Mouse (Mus musculus): ENCODE measurements at regions not wholly inside any gene's neighbourhood (a gene's known extent, or its start where the extent isn't known, plus 50 kb on each side); places are given as distances from the start of the nearest gene placed in this dataset.

GRCm38 (mm10) chr17:47177671-47178246, 167.4 kb upstream of the Ubr2 start:
- no peak for TF ChIP-seq TAL1 (IDR thresholded peaks at IDR 0.05; ENCODE audit: low read length)
- no peak for TF ChIP-seq GATA1 (IDR thresholded peaks at IDR 0.05; ENCODE audit: low read length)
- Histone ChIP-seq H3K36me3 (ENCODE audit: control insufficient read depth) (no peaks in the 10 kb centered on the region), H3K27me3 (ENCODE audit: control insufficient read depth) (no peaks in the 10 kb centered on the region), H3K4me3 (replicated peaks) (no peak overlapping the region), H3K9me3 (ENCODE audit: control insufficient read depth, low read length) (no peaks in the 10 kb centered on the region), H3K4me1 (ENCODE audit: control insufficient read depth) (peaks cover 6% of the 10 kb centered on the region)

GRCm38 (mm10) chr17:47176328-47176727, 166.0 kb upstream of the Ubr2 start:
- Histone ChIP-seq H3K4me3 (replicated peaks) (no peak overlapping the region), H3K4me1 (ENCODE audit: control insufficient read depth) (peaks cover 6% of the 10 kb centered on the region), H3K27me3 (ENCODE audit: control insufficient read depth) (no peaks in the 10 kb centered on the region), H3K36me3 (ENCODE audit: control insufficient read depth) (no peaks in the 10 kb centered on the region), H3K9me3 (ENCODE audit: control insufficient read depth, low read length) (no peaks in the 10 kb centered on the region)
- TF ChIP-seq GATA1 (IDR thresholded peaks at IDR 0.05; ENCODE audit: low read length) = no peak
- TF ChIP-seq TAL1 (IDR thresholded peaks at IDR 0.05; ENCODE audit: low read length) = no peak

GRCm38 (mm10) chr17:47174748-47175215, 164.4 kb upstream of the Ubr2 start:
- peaks cover 6% of the 10 kb centered on the region for H3K4me1 ChIP-seq (ENCODE audit: control insufficient read depth)

GRCm38 (mm10) chr17:47171801-47172200, 161.4 kb upstream of the Ubr2 start:
- no peak overlapping the region for H3K4me3 ChIP-seq (replicated peaks)
- TF ChIP-seq GATA1 (IDR thresholded peaks at IDR 0.05; ENCODE audit: low read length) = no peak
- no peak for TF ChIP-seq TAL1 (IDR thresholded peaks at IDR 0.05; ENCODE audit: low read length)
- peaks cover 6% of the 10 kb centered on the region for H3K4me1 ChIP-seq (ENCODE audit: control insufficient read depth)
- H3K9me3 ChIP-seq (ENCODE audit: control insufficient read depth, low read length) = no peaks in the 10 kb centered on the region
- H3K36me3 ChIP-seq (ENCODE audit: control insufficient read depth) = no peaks in the 10 kb centered on the region
- H3K27me3 ChIP-seq (ENCODE audit: control insufficient read depth) = no peaks in the 10 kb centered on the region

More at GRCm38 (mm10) chr17:47174748-47175215, 164.4 kb upstream of the Ubr2 start:
- Histone ChIP-seq H3K27me3 (ENCODE audit: control insufficient read depth) (no peaks in the 10 kb centered on the region), H3K36me3 (ENCODE audit: control insufficient read depth) (no peaks in the 10 kb centered on the region), H3K9me3 (ENCODE audit: control insufficient read depth, low read length) (no peaks in the 10 kb centered on the region), H3K4me3 (replicated peaks) (no peak overlapping the region)
- TF ChIP-seq TAL1 (IDR thresholded peaks at IDR 0.05; ENCODE audit: low read length) (no peak), GATA1 (IDR thresholded peaks at IDR 0.05; ENCODE audit: low read length) (no peak)

GRCm38 (mm10) chr17:47170978-47171593, 160.7 kb upstream of the Ubr2 start:
- no peaks in the 10 kb centered on the region for H3K27me3 ChIP-seq (ENCODE audit: control insufficient read depth)
- H3K4me1 ChIP-seq (ENCODE audit: control insufficient read depth) = peaks cover 6% of the 10 kb centered on the region
- TF ChIP-seq GATA1 (IDR thresholded peaks at IDR 0.05; ENCODE audit: low read length) (no peak), TAL1 (IDR thresholded peaks at IDR 0.05; ENCODE audit: low read length) (no peak)

GRCm38 (mm10) chr17:47168105-47168504, 157.7 kb upstream of the Ubr2 start:
- H3K36me3 ChIP-seq (ENCODE audit: control insufficient read depth) = no peaks in the 10 kb centered on the region

More at GRCm38 (mm10) chr17:47170978-47171593, 160.7 kb upstream of the Ubr2 start:
- Histone ChIP-seq H3K36me3 (ENCODE audit: control insufficient read depth) (no peaks in the 10 kb centered on the region), H3K4me3 (replicated peaks) (no peak overlapping the region), H3K9me3 (ENCODE audit: control insufficient read depth, low read length) (no peaks in the 10 kb centered on the region)

GRCm38 (mm10) chr17:47163677-47164340, 153.5 kb upstream of the Ubr2 start:
- Histone ChIP-seq H3K4me3 (replicated peaks) (no peak overlapping the region), H3K4me1 (ENCODE audit: control insufficient read depth) (no peaks in the 10 kb centered on the region), H3K36me3 (ENCODE audit: control insufficient read depth) (no peaks in the 10 kb centered on the region), H3K27me3 (ENCODE audit: control insufficient read depth) (no peaks in the 10 kb centered on the region), H3K9me3 (ENCODE audit: control insufficient read depth, low read length) (no peaks in the 10 kb centered on the region)
- TF ChIP-seq GATA1 (IDR thresholded peaks at IDR 0.05; ENCODE audit: low read length) (no peak), TAL1 (IDR thresholded peaks at IDR 0.05; ENCODE audit: low read length) (no peak)

More at GRCm38 (mm10) chr17:47168105-47168504, 157.7 kb upstream of the Ubr2 start:
- Histone ChIP-seq H3K4me1 (ENCODE audit: control insufficient read depth) (no peaks in the 10 kb centered on the region), H3K27me3 (ENCODE audit: control insufficient read depth) (no peaks in the 10 kb centered on the region), H3K9me3 (ENCODE audit: control insufficient read depth, low read length) (no peaks in the 10 kb centered on the region), H3K4me3 (replicated peaks) (no peak overlapping the region)
- TF ChIP-seq TAL1 (IDR thresholded peaks at IDR 0.05; ENCODE audit: low read length) = no peak
- no peak for TF ChIP-seq GATA1 (IDR thresholded peaks at IDR 0.05; ENCODE audit: low read length)

GRCm38 (mm10) chr17:47162459-47162858, 152.1 kb upstream of the Ubr2 start:
- Histone ChIP-seq H3K9me3 (ENCODE audit: control insufficient read depth, low read length) (no peaks in the 10 kb centered on the region), H3K4me1 (ENCODE audit: control insufficient read depth) (no peaks in the 10 kb centered on the region), H3K36me3 (ENCODE audit: control insufficient read depth) (no peaks in the 10 kb centered on the region), H3K27me3 (ENCODE audit: control insufficient read depth) (no peaks in the 10 kb centered on the region), H3K4me3 (replicated peaks) (no peak overlapping the region)
- TF ChIP-seq TAL1 (IDR thresholded peaks at IDR 0.05; ENCODE audit: low read length) = no peak
- TF ChIP-seq GATA1 (IDR thresholded peaks at IDR 0.05; ENCODE audit: low read length) = no peak

- no peak overlapping the region for H3K4me3 ChIP-seq (replicated peaks)
These were observed 145.9 kb upstream of the Ubr2 start for GRCm38 (mm10) chr17:47156237-47156636.

More at GRCm38 (mm10) chr17:47156237-47156636, 145.9 kb upstream of the Ubr2 start:
- Histone ChIP-seq H3K27me3 (ENCODE audit: control insufficient read depth) (no peaks in the 10 kb centered on the region), H3K36me3 (ENCODE audit: control insufficient read depth) (no peaks in the 10 kb centered on the region), H3K4me1 (ENCODE audit: control insufficient read depth) (no peaks in the 10 kb centered on the region), H3K9me3 (ENCODE audit: control insufficient read depth, low read length) (no peaks in the 10 kb centered on the region)
- TF ChIP-seq GATA1 (IDR thresholded peaks at IDR 0.05; ENCODE audit: low read length) (no peak), TAL1 (IDR thresholded peaks at IDR 0.05; ENCODE audit: low read length) (no peak)
